Mouse (Mus musculus): ENCODE measurements at regions not wholly inside any gene's neighbourhood (a gene's known extent, or its start where the extent isn't known, plus 50 kb on each side); places are given as distances from the start of the nearest gene placed in this dataset.

GRCm38 (mm10) chr14:74521669-74522068, 119.0 kb upstream of the Htr2a start:
- 89% methylated on average over 3 of the region's 3 CpGs for WGBS
- no peaks in the 10 kb centered on the region for H3K27me3 ChIP-seq
- H3K4me3 ChIP-seq (replicated peaks) = no peak overlapping the region
- no peak overlapping the region for H3K4me2 ChIP-seq
- H3K27ac ChIP-seq = no peak overlapping the region
- H3K36me3 ChIP-seq (replicated peaks) = no peaks in the 10 kb centered on the region
- H3K9me3 ChIP-seq = no peaks in the 10 kb centered on the region
- ATAC-seq (ENCODE audit: low FRiP score) = no peak
- no peak overlapping the region for H3K9ac ChIP-seq
- no peaks in the 10 kb centered on the region for H3K4me1 ChIP-seq

- H3K36me3 ChIP-seq (replicated peaks) = no peaks in the 10 kb centered on the region
- no peaks in the 10 kb centered on the region for H3K9me3 ChIP-seq
- ATAC-seq (ENCODE audit: low FRiP score) = no peak
- no peak overlapping the region for H3K9ac ChIP-seq
- no peak overlapping the region for H3K4me3 ChIP-seq (replicated peaks)
- 84% methylated on average over 4 of the region's 4 CpGs for WGBS
- H3K4me1 ChIP-seq = no peaks in the 10 kb centered on the region
- no peaks in the 10 kb centered on the region for H3K27me3 ChIP-seq
- H3K4me2 ChIP-seq = no peak overlapping the region
- no peak overlapping the region for H3K27ac ChIP-seq
Measured at GRCm38 (mm10) chr14:74527246-74527645, 113.4 kb upstream of the Htr2a start.

DNA sequence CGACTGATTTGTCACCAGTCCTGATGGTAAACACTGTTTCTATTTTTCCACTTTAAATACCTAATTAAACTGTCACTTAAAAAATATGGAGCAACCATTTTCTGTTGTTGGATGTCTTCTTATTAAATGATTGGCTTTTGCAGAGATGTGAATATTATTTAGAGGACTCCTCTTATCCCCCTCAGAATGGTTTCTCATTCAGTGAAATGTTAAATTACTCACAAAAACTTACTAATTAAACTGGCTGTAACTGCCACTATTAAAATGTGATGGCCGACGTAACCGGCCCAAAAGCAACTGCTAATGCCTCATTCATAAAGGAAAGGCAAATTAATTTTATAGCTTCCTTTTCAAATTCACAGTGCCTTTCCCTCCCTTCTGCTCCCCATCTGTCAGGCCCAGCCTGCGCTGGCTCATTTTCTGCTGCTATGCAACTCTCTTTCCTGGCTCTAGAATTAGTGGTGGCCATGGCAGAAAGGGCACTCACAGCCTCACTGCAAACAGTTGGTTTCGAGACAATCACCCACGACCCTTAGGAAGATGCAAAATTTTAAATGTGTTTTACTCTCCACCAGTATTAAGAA, 111.2 kb upstream of the Htr2a start:
- no peaks in the 10 kb centered on the region for H3K9me3 ChIP-seq
- WGBS = 81% methylated on average over 7 of the region's 7 CpGs
- no peak overlapping the region for H3K9ac ChIP-seq
- no peaks in the 10 kb centered on the region for H3K36me3 ChIP-seq (replicated peaks)
- ATAC-seq (ENCODE audit: low FRiP score) = no peak
- H3K4me3 ChIP-seq (replicated peaks) = no peak overlapping the region
- H3K27me3 ChIP-seq = no peaks in the 10 kb centered on the region
- H3K4me1 ChIP-seq = no peaks in the 10 kb centered on the region
- H3K4me2 ChIP-seq = no peak overlapping the region
- H3K27ac ChIP-seq = no peak overlapping the region

DNA sequence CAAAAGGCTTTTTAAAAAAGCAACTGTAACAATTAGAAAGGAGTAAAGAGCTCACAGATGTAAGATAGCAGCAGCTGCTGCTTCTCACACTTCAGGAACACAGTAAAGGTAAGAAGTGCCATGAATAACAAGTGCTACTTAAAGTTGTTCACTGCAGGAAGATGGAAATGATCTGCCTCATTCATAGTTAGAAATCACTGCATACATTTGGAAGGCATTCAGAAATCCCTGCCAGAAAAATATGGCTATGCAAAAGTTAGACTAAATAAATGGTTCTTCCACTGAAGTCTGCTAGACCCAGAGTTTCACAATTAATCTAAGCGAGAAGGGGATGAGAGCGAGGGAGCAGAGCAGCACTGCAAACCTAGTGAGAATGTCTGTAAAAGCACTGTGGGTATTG, 102.5 kb upstream of the Htr2a start:
- no peak overlapping the region for H3K4me3 ChIP-seq (replicated peaks)
- H3K4me2 ChIP-seq = no peak overlapping the region
- no peak overlapping the region for H3K9ac ChIP-seq
- H3K27ac ChIP-seq = no peak overlapping the region
- H3K27me3 ChIP-seq = no peaks in the 10 kb centered on the region
- H3K4me1 ChIP-seq = no peaks in the 10 kb centered on the region
- ATAC-seq (ENCODE audit: low FRiP score) = no peak
- no peaks in the 10 kb centered on the region for H3K9me3 ChIP-seq
- no peaks in the 10 kb centered on the region for H3K36me3 ChIP-seq (replicated peaks)
- WGBS = 93% methylated on average over 2 of the region's 2 CpGs

GRCm38 (mm10) chr14:74544028-74544427, 96.6 kb upstream of the Htr2a start:
- Histone ChIP-seq H3K9ac (no peak overlapping the region), H3K4me3 (replicated peaks) (no peak overlapping the region), H3K27ac (no peak overlapping the region), H3K27me3 (no peaks in the 10 kb centered on the region), H3K4me2 (no peak overlapping the region), H3K36me3 (replicated peaks) (no peaks in the 10 kb centered on the region), H3K4me1 (no peaks in the 10 kb centered on the region), H3K9me3 (no peaks in the 10 kb centered on the region)
- WGBS = 89% methylated on average over 3 of the region's 3 CpGs
- no peak for ATAC-seq (ENCODE audit: low FRiP score)

- 98% methylated on average over 2 of the region's 2 CpGs for WGBS
- ATAC-seq (ENCODE audit: low FRiP score) = no peak
- Histone ChIP-seq H3K27ac (no peak overlapping the region), H3K4me1 (no peaks in the 10 kb centered on the region), H3K4me2 (no peak overlapping the region), H3K4me3 (replicated peaks) (no peak overlapping the region), H3K36me3 (replicated peaks) (no peaks in the 10 kb centered on the region), H3K9me3 (no peaks in the 10 kb centered on the region), H3K27me3 (no peaks in the 10 kb centered on the region), H3K9ac (no peak overlapping the region)
Measured at GRCm38 (mm10) chr14:74551091-74551490, 89.5 kb upstream of the Htr2a start.

- Histone ChIP-seq H3K27ac (no peak overlapping the region), H3K36me3 (replicated peaks) (no peaks in the 10 kb centered on the region), H3K9me3 (no peaks in the 10 kb centered on the region), H3K4me3 (replicated peaks) (no peak overlapping the region), H3K9ac (no peak overlapping the region), H3K27me3 (no peaks in the 10 kb centered on the region), H3K4me2 (no peak overlapping the region), H3K4me1 (no peaks in the 10 kb centered on the region)
- 70% methylated on average over 1 of the region's 1 CpGs for WGBS
- no peak for ATAC-seq (ENCODE audit: low FRiP score)
Measured at GRCm38 (mm10) chr14:74553636-74554035, 87.0 kb upstream of the Htr2a start.

GRCm38 (mm10) chr14:74558359-74558758, 82.3 kb upstream of the Htr2a start:
- Histone ChIP-seq H3K27ac (no peak overlapping the region), H3K9me3 (no peaks in the 10 kb centered on the region), H3K4me1 (no peaks in the 10 kb centered on the region), H3K4me2 (no peak overlapping the region), H3K9ac (no peak overlapping the region), H3K36me3 (replicated peaks) (no peaks in the 10 kb centered on the region), H3K4me3 (replicated peaks) (no peak overlapping the region), H3K27me3 (no peaks in the 10 kb centered on the region)
- ATAC-seq (ENCODE audit: low FRiP score) = no peak
- WGBS = 79% methylated on average over 5 of the region's 5 CpGs

Measured in forebrain, embryonic 12.5 days (tissue).